Mouse (Mus musculus): ENCODE measurements around the gene Rps7.

DNA sequence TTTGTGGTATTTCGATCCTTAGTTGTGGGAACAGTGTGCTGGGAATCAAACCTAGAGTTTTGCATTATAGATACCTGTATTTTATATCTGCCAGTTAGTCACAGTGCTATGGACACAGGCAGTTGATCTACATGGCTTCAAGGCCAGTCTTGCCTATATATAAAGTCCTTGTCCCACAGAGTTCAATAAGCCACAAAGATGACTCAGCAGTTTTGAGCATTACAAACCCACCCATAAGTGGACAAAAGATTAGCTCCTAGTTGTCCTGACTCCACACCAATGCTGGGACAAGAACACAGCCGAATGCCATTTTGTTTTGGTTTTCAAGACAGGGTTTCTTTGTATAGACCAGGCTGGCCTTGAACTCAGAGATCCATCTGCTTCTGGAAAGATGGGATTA is 7.3 kb downstream of the Rps7 start:
- TF ChIP-seq POLR2A (IDR thresholded peaks at IDR 0.05; ENCODE audit: borderline replicate concordance, control insufficient read depth, low read depth, low read length) (no peak), CTCF (IDR thresholded peaks at IDR 0.05; ENCODE audit: control insufficient read depth, insufficient read depth, low read length) (no peak)
